Mouse (Mus musculus) heart, embryonic 13.5 days (tissue): ENCODE data around the gene Rin1. TPM values are rescaled to one million over a fixed set of nuclear protein-coding genes. Genes with fewer than 3 reads are reported as not detected.

Source experiments
- ATAC-seq: fragments of 200-750 bp; cut with Nextera tagmentation; 2 replicates; pipeline ENCODE4 v1.8.0; 2017; ENCODE audit warnings: moderate TSS enrichment; ENCODE audit not compliant: insufficient number of reproducible peaks, low FRiP score, low TSS enrichment; ENCODE audit errors: extremely low read depth
- H3K27ac ChIP-seq: fragments of 300-500 bp; sonication (generic); replicated peaks from 2 replicates; pipeline ENCODE4 v1.5.1; 2015; ENCODE audit warnings: moderate library complexity, mild to moderate bottlenecking, inconsistent platforms
- H3K27me3 ChIP-seq: fragments of 300-500 bp; sonication (generic); replicated peaks from 2 replicates; pipeline ENCODE4 v1.6.1; 2015; ENCODE audit warnings: mild to moderate bottlenecking, inconsistent platforms
- H3K36me3 ChIP-seq: fragments of 300-500 bp; sonication (generic); 2 replicates; pipeline ENCODE4 v1.6.1; 2015; ENCODE audit warnings: mild to moderate bottlenecking, inconsistent platforms
- H3K4me1 ChIP-seq: fragments of 300-500 bp; sonication (generic); 2 replicates; pipeline ENCODE4 v1.6.1; 2015; ENCODE audit warnings: inconsistent platforms
- H3K4me2 ChIP-seq: fragments of 300-500 bp; sonication (generic); 2 replicates; pipeline ENCODE4 v1.6.1; 2015; ENCODE audit warnings: inconsistent platforms, mild to moderate bottlenecking, moderate library complexity
- H3K4me3 ChIP-seq: fragments of 300-500 bp; sonication (generic); 2 replicates; pipeline ENCODE4 v1.5.1; 2015; ENCODE audit warnings: moderate library complexity, mild to moderate bottlenecking, inconsistent platforms
- H3K9ac ChIP-seq: fragments of 300-500 bp; sonication (generic); 2 replicates; pipeline ENCODE4 v1.6.1; 2015; ENCODE audit warnings: inconsistent platforms, mild to moderate bottlenecking, moderate library complexity
- H3K9me3 ChIP-seq: fragments of 300-500 bp; sonication (generic); 2 replicates; pipeline ENCODE4 v1.6.1; 2016; ENCODE audit warnings: inconsistent platforms
- WGBS: fragments of 180-500 bp; shearing (Covaris S2); methylation state at CpG from one replicate; pipeline ENCODE4 v1.1.7; 2015; ENCODE audit warnings: mixed read lengths; 5-methylcytosine and 5-hydroxymethylcytosine counted together
- polyA plus RNA-seq: library from polyadenylated mRNA; unstranded; fragments of >200 nt; fragmentation: Nextera tagmentation; extraction: Ambion mirVana; gene quantifications from 2 replicates; pipeline ENCODE4 v1.2.1, GENCODE M21; 2015

Gene Rin1
- polyA plus RNA-seq, 1 experiment from 2014 or later: 3.5 TPM

- Histone ChIP-seq H3K9me3 (no peaks in the 10 kb centered on the region), H3K36me3 (peaks cover 50% of the 10 kb centered on the region), H3K4me3 (no peak overlapping the region), H3K4me1 (peaks cover 34% of the 10 kb centered on the region), H3K27me3 (peaks cover 28% of the 10 kb centered on the region), H3K9ac (no peak overlapping the region), H3K4me2 (no peak overlapping the region), H3K27ac (no peak overlapping the region)
- no peak for ATAC-seq
- WGBS: 83% methylated on average over 14 of the region's 14 CpGs
Observed at GRCm38 (mm10) chr19:5048138-5049056, 1.9 kb upstream of the Rin1 start.

- ATAC-seq: no peak
- WGBS: 82% methylated on average over 6 of the region's 6 CpGs
- peaks cover 42% of the 10 kb centered on the region for H3K36me3 ChIP-seq
- no peaks in the 10 kb centered on the region for H3K9me3 ChIP-seq
- no peak overlapping the region for H3K9ac ChIP-seq
- H3K27ac ChIP-seq: no peak overlapping the region
- H3K4me2 ChIP-seq: no peak overlapping the region
- H3K4me1 ChIP-seq: peaks cover 34% of the 10 kb centered on the region
- peaks cover 33% of the 10 kb centered on the region for H3K27me3 ChIP-seq
- H3K4me3 ChIP-seq: no peak overlapping the region
Observed at GRCm38 (mm10) chr19:5049325-5049724, 956 bp upstream of the Rin1 start.

DNA sequence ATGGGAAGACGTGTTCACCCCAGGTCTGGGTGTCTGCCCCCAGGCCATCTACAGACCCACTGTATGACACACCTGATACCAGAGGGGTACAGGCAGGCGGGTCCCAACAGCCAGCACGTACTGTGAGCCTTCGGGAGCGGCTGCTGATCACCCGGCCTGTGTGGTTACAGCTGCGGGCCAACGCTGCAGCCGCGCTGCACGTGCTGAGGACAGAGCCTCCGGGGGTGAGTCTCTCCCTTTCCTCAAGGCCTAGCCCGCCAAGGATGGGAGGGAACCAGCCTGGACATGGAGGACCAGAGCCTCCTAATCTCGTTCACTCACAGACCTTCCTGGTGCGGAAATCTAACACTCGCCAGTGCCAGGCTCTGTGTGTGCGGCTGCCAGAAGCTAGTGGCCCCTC lies 750 bp downstream of the Rin1 start:
- WGBS: 7% methylated on average over 17 of the region's 17 CpGs
- H3K9ac ChIP-seq: peak overlapping the region; percentile 72
- peaks cover 40% of the 10 kb centered on the region for H3K36me3 ChIP-seq
- H3K27ac ChIP-seq: peak overlapping the region; percentile 70
- ATAC-seq: no peak; the same call in 1 of the 2 replicates
- peak overlapping the region; percentile 48 for H3K4me3 ChIP-seq
- H3K4me1 ChIP-seq: peaks cover 34% of the 10 kb centered on the region
- H3K4me2 ChIP-seq: peak overlapping the region; percentile 71
- no peaks in the 10 kb centered on the region for H3K9me3 ChIP-seq
- H3K27me3 ChIP-seq: peaks cover 45% of the 10 kb centered on the region

GRCm38 (mm10) chr19:5051515-5051914 lies 1.2 kb downstream of the Rin1 start:
- Histone ChIP-seq H3K4me3 (peak overlapping the region; percentile 48), H3K27ac (peak overlapping the region; percentile 70; the same call in 1 of the 2 replicates), H3K9ac (peak overlapping the region; percentile 72), H3K4me2 (peak overlapping the region; percentile 71), H3K36me3 (peaks cover 35% of the 10 kb centered on the region), H3K27me3 (peaks cover 45% of the 10 kb centered on the region), H3K9me3 (no peaks in the 10 kb centered on the region), H3K4me1 (peaks cover 37% of the 10 kb centered on the region)
- 58% methylated on average over 3 of the region's 3 CpGs for WGBS
- ATAC-seq: no peak

DNA sequence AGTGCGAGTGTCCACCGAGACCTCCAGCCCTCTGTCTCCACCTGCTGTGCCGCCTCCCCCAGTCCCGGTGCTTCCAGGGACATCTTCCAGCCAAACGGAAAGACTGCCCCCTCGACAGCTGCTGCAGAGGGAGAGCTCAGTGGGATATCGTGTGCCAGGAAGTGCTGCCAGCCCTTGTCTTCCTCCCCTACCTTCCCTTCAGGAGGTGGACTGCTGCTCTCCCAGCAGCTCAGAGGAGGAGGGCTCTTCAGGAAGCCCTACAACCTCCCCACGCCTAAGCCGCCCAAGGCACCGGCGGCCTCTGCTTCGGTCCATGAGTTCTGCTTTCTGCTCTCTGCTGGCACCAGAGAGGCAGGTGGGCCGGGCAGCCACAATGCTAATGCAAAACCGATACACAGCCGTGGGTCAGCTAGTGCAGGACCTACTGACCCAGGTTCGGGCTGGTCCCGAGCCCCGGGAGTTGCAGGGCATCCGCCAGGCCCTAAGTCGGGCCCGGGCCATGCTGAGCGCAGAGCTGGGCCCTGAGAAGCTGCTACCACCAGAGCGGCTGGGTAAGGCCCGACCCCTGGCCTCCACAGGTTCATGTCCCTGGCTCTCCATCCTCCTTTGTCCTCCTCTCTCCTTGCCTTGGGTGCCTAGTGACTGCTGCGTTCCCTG lies 2.0 kb downstream of the Rin1 start:
- ATAC-seq: no peak
- Histone ChIP-seq H3K27ac (no peak overlapping the region; the same call in 1 of the 2 replicates), H3K9ac (peak overlapping the region; percentile 72), H3K4me3 (peak overlapping the region; percentile 48), H3K27me3 (peaks cover 45% of the 10 kb centered on the region), H3K9me3 (no peaks in the 10 kb centered on the region), H3K36me3 (peaks cover 27% of the 10 kb centered on the region), H3K4me1 (peaks cover 39% of the 10 kb centered on the region), H3K4me2 (peak overlapping the region; percentile 71)
- 24% methylated on average over 25 of the region's 25 CpGs for WGBS

DNA sequence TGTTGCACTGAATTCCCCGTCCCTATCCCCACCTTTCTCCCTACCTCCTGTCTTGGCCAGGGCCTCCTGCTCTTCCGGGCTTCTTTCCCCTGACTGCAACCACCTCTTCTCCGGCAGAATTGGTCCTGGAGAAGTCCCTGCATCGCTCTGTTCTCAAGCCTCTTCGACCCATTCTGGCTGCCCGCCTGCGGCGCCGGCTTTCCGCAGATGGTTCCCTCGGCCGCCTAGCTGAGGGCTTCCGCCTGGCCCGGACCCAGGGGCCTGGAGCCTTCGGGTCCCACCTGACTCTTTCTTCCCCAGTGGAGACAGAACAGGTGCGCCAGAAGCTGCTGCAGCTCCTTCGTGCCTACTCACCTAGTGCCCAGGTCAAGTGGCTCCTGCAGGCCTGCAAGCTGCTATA lies 2.6 kb downstream of the Rin1 start:
- Histone ChIP-seq H3K4me1 (peaks cover 41% of the 10 kb centered on the region), H3K27ac (no peak overlapping the region), H3K9ac (no peak overlapping the region), H3K27me3 (peaks cover 45% of the 10 kb centered on the region), H3K36me3 (peaks cover 21% of the 10 kb centered on the region), H3K9me3 (no peaks in the 10 kb centered on the region), H3K4me3 (no peak overlapping the region), H3K4me2 (peak overlapping the region; percentile 71)
- WGBS: 56% methylated on average over 17 of the region's 17 CpGs
- no peak for ATAC-seq

DNA sequence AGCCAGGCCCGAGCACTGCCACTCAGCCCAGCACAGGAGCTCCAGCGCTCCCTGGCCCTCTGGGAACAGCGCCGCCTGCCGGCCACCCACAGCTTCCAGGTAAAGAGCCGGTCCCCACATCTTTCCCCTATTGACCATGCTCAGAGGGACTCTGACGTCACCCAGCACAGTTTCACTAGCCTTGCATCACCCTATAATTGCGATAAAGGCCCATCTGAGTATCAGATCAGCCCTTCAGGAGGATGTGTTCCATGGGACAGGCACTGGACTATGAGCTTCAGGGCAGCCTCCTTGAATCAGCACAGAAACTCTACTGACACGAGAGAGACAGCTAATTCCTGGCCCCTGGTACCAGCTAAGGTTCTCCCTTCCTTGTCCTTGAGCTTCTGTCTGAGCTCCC lies 3.6 kb downstream of the Rin1 start:
- Histone ChIP-seq H3K27me3 (peaks cover 45% of the 10 kb centered on the region), H3K9ac (no peak overlapping the region), H3K4me3 (no peak overlapping the region), H3K36me3 (peaks cover 11% of the 10 kb centered on the region), H3K9me3 (no peaks in the 10 kb centered on the region), H3K4me1 (peaks cover 52% of the 10 kb centered on the region), H3K4me2 (no peak overlapping the region), H3K27ac (no peak overlapping the region)
- no peak for ATAC-seq
- WGBS: 29% methylated on average over 9 of the region's 9 CpGs

DNA sequence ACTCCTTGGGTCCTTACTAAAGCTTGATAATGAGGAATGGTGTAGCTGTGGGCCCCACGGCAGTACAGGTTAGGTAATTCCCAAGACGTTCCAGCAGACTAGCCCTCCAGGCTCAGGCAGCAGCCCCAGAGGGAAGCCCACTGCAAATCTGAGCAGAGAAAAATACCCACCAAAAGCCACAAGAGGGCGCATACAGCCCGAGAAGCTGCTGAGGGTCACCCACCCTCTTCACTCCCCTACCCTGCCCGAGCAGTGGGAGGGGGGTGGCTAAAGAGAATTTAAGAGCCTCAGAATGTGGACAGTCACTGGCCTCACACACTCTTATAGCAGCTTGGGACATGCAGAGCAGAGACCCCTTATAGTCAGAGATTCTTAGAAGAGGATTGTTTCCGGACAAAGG lies 6.0 kb downstream of the Rin1 start:
- no peak overlapping the region for H3K4me2 ChIP-seq
- H3K36me3 ChIP-seq: peaks cover 5% of the 10 kb centered on the region; the same call in 1 of the 2 replicates
- no peak overlapping the region for H3K4me3 ChIP-seq
- H3K4me1 ChIP-seq: peaks cover 59% of the 10 kb centered on the region
- no peak overlapping the region for H3K9ac ChIP-seq
- 13% methylated on average over 6 of the region's 6 CpGs for WGBS
- no peak for ATAC-seq
- H3K9me3 ChIP-seq: no peaks in the 10 kb centered on the region
- H3K27me3 ChIP-seq: peaks cover 39% of the 10 kb centered on the region
- no peak overlapping the region for H3K27ac ChIP-seq

- no peaks in the 10 kb centered on the region for H3K9me3 ChIP-seq
- H3K4me3 ChIP-seq: no peak overlapping the region
- H3K4me1 ChIP-seq: peaks cover 44% of the 10 kb centered on the region
- peak overlapping the region; percentile 66 for H3K27ac ChIP-seq
- ATAC-seq: no peak
- peaks cover 20% of the 10 kb centered on the region for H3K27me3 ChIP-seq
- peaks cover 5% of the 10 kb centered on the region; the same call in 1 of the 2 replicates for H3K36me3 ChIP-seq
- H3K9ac ChIP-seq: peak overlapping the region; percentile 58; the same call in 1 of the 2 replicates
- H3K4me2 ChIP-seq: no peak overlapping the region
- WGBS: 21% methylated on average over 16 of the region's 16 CpGs
Observed at GRCm38 (mm10) chr19:5057876-5058775, 7.8 kb downstream of the Rin1 start.

GRCm38 (mm10) chr19:5058801-5059771 lies 8.8 kb downstream of the Rin1 start:
- 0 out of 2 replicates have a peak overlapping the region, but pooled peaks have one; percentile 18 for H3K4me2 ChIP-seq

More at GRCm38 (mm10) chr19:5058801-5059771, 8.8 kb downstream of the Rin1 start:
- ATAC-seq: no peak
- H3K9me3 ChIP-seq: no peaks in the 10 kb centered on the region
- peak overlapping the region; percentile 58 for H3K9ac ChIP-seq
- H3K4me1 ChIP-seq: peaks cover 44% of the 10 kb centered on the region
- peaks cover 12% of the 10 kb centered on the region; the same call in 1 of the 2 replicates for H3K27me3 ChIP-seq
- H3K36me3 ChIP-seq: 0 out of 2 replicates have a peak, but pooled peaks cover 5% of the 10 kb centered on the region
- H3K4me3 ChIP-seq: no peak overlapping the region
- 15% methylated on average over 10 of the region's 10 CpGs for WGBS
- H3K27ac ChIP-seq: peak overlapping the region; percentile 66
